Mouse (Mus musculus) midbrain, embryonic 13.5 days (tissue): ENCODE measurements around the gene 9930021J03Rik. TPM values are rescaled to one million over a fixed set of nuclear protein-coding genes. Genes with fewer than 3 reads are reported as not detected.

ENCODE experiments used
- ATAC-seq: fragments of 200-750 bp; cut with Nextera tagmentation; 2 replicates; pipeline ENCODE4 v1.8.0; 2017; ENCODE audit warnings: mild to moderate bottlenecking, moderate TSS enrichment, moderate library complexity
- H3K27ac ChIP-seq: fragments of 300-500 bp; sonication (generic); 2 replicates; pipeline ENCODE4 v1.5.1; 2015; ENCODE audit warnings: inconsistent platforms, mild to moderate bottlenecking, moderate library complexity
- H3K27me3 ChIP-seq: fragments of 300-500 bp; sonication (generic); 2 replicates; pipeline ENCODE4 v1.6.1; 2015; ENCODE audit warnings: mild to moderate bottlenecking, inconsistent platforms
- H3K36me3 ChIP-seq: fragments of 300-500 bp; sonication (generic); 2 replicates; pipeline ENCODE4 v1.6.1; 2015; ENCODE audit warnings: mild to moderate bottlenecking, inconsistent platforms
- H3K4me1 ChIP-seq: fragments of 300-500 bp; sonication (generic); replicated peaks from 2 replicates; pipeline ENCODE4 v1.6.1; 2015; ENCODE audit warnings: inconsistent platforms
- H3K4me2 ChIP-seq: fragments of 300-500 bp; sonication (generic); replicated peaks from 2 replicates; pipeline ENCODE4 v1.6.1; 2015; ENCODE audit warnings: moderate library complexity, mild to moderate bottlenecking, inconsistent platforms
- H3K4me3 ChIP-seq: fragments of 300-500 bp; sonication (generic); replicated peaks from 2 replicates; pipeline ENCODE4 v1.5.1; 2015; ENCODE audit warnings: mild to moderate bottlenecking, inconsistent platforms
- H3K9ac ChIP-seq: fragments of 300-500 bp; sonication (generic); replicated peaks from 2 replicates; pipeline ENCODE4 v1.6.1; 2015; ENCODE audit warnings: mild to moderate bottlenecking, inconsistent platforms
- H3K9me3 ChIP-seq: fragments of 300-500 bp; sonication (generic); 2 replicates; pipeline ENCODE4 v1.6.1; 2016; ENCODE audit warnings: mild to moderate bottlenecking, inconsistent platforms
- WGBS: fragments of 180-500 bp; shearing (Covaris S2); methylation state at CpG from one replicate; pipeline ENCODE4 v1.1.7; 2015; 5-methylcytosine and 5-hydroxymethylcytosine counted together
- polyA plus RNA-seq: library from polyadenylated mRNA; unstranded; fragments of >200 nt; fragmentation: Nextera tagmentation; extraction: Ambion mirVana; gene quantifications from 2 replicates; pipeline ENCODE4 v1.2.1, GENCODE M21; 2015

The 9930021J03Rik gene
- polyA plus RNA-seq, 1 experiment from 2014 or later = 7.6 TPM

- Histone ChIP-seq H3K36me3 (no peaks in the 10 kb centered on the region), H3K4me1 (no peaks in the 10 kb centered on the region), H3K9me3 (no peaks in the 10 kb centered on the region), H3K4me3 (no peak overlapping the region), H3K9ac (no peak overlapping the region), H3K4me2 (no peak overlapping the region), H3K27me3 (no peaks in the 10 kb centered on the region), H3K27ac (no peak overlapping the region)
- 79% methylated on average over 2 of the region's 2 CpGs for WGBS
- ATAC-seq = no peak
These were observed 25.1 kb upstream of the 9930021J03Rik start for GRCm38 (mm10) chr19:29830911-29831310.

DNA sequence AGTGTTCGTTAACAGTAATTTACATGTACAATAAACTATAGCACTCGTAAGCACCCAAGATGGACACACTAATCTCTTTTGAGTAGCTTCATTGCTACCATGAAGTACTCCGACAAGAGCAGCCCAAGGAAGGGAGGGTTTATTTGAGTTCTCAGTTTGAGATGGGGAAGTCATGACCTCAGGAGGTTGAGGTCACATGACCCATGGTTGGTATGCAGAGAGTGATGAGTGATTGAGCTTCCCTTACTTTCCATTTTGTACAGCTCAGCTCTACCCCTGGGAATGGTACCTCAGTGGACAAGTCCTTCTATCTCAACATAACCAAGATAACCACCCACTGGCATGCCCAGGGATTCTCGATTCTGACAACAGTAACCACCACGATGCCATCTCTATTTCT, 22.8 kb upstream of the 9930021J03Rik start:
- H3K9me3 ChIP-seq = no peaks in the 10 kb centered on the region
- H3K9ac ChIP-seq = no peak overlapping the region
- no peak overlapping the region for H3K4me2 ChIP-seq
- no peak overlapping the region for H3K27ac ChIP-seq
- ATAC-seq = no peak
- no peaks in the 10 kb centered on the region for H3K27me3 ChIP-seq
- H3K36me3 ChIP-seq = no peaks in the 10 kb centered on the region
- no peak overlapping the region for H3K4me3 ChIP-seq
- 86% methylated on average over 5 of the region's 5 CpGs for WGBS
- H3K4me1 ChIP-seq = no peaks in the 10 kb centered on the region

- Histone ChIP-seq H3K27me3 (no peaks in the 10 kb centered on the region), H3K36me3 (no peaks in the 10 kb centered on the region), H3K4me2 (no peak overlapping the region), H3K4me1 (no peaks in the 10 kb centered on the region), H3K4me3 (no peak overlapping the region), H3K27ac (no peak overlapping the region), H3K9me3 (no peaks in the 10 kb centered on the region), H3K9ac (no peak overlapping the region)
- peak; percentile 66; the same call in 1 of the 2 replicates for ATAC-seq
- WGBS = 85% methylated on average over 1 of the region's 1 CpGs
These were observed 20.9 kb upstream of the 9930021J03Rik start for GRCm38 (mm10) chr19:29826686-29827085.

DNA sequence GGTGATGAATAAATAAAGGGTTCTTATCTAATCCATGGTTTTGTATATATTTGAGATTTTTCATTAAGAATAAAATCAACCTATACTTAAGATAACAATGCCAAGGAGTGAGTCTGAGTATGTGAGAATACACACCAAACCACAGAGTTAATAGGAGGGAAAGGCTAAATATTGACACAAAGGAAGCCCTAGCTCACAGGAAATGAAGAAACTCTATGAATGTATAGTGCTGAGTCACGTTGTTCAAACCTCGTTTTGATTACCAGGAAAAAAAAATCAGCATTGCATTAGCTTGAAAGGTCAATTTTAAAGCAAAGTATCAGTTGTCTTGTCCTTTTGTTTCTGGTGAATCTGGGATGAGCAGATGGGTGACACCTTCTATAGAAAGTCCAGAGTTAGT, 19.2 kb upstream of the 9930021J03Rik start:
- no peaks in the 10 kb centered on the region for H3K27me3 ChIP-seq
- H3K4me2 ChIP-seq = no peak overlapping the region
- no peak for ATAC-seq
- H3K9me3 ChIP-seq = no peaks in the 10 kb centered on the region
- H3K36me3 ChIP-seq = no peaks in the 10 kb centered on the region
- H3K4me3 ChIP-seq = no peak overlapping the region
- no peaks in the 10 kb centered on the region for H3K4me1 ChIP-seq
- WGBS = 72% methylated on average over 2 of the region's 2 CpGs
- no peak overlapping the region for H3K27ac ChIP-seq
- H3K9ac ChIP-seq = no peak overlapping the region

- Histone ChIP-seq H3K4me2 (no peak overlapping the region), H3K4me3 (no peak overlapping the region), H3K9me3 (no peaks in the 10 kb centered on the region), H3K9ac (no peak overlapping the region), H3K27me3 (no peaks in the 10 kb centered on the region), H3K4me1 (no peaks in the 10 kb centered on the region), H3K27ac (no peak overlapping the region), H3K36me3 (no peaks in the 10 kb centered on the region)
- WGBS = 46% methylated on average over 6 of the region's 6 CpGs
- no peak for ATAC-seq
These were observed 18.4 kb upstream of the 9930021J03Rik start for GRCm38 (mm10) chr19:29824034-29824700.

DNA sequence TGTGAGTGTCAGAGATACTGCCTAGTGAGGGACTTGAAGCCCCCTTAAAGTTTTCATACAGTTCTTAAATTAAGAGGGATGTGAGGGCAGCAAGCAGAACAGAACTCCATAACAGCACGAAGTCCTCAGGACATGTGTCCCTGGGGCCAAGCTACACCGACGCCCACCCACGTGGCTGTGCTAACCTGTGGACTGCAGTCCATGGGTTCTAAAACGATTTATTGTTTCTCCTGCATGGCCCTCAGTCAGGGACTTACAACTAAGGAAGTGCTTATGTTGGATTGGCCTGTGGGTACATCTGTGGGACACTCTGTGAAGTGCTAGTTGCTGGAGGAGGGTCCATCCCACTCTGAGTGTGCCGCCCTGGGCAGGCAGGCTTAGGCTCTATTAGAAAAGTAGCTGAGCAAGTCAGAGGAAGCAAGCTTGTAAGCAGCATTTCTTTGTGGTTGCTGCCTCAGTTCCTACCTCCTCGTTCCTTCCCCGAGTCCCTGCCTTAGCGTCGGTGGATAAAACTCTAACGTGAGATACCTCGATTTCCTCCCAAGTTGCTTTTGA, 17.7 kb upstream of the 9930021J03Rik start:
- no peak overlapping the region for H3K27ac ChIP-seq
- ATAC-seq = no peak
- 69% methylated on average over 12 of the region's 12 CpGs for WGBS

GRCm38 (mm10) chr19:29820966-29821365, 15.2 kb upstream of the 9930021J03Rik start:
- H3K36me3 ChIP-seq = no peaks in the 10 kb centered on the region

More for the DNA sequence above, 17.7 kb upstream of the 9930021J03Rik start:
- no peak overlapping the region for H3K9ac ChIP-seq
- H3K27me3 ChIP-seq = no peaks in the 10 kb centered on the region
- no peaks in the 10 kb centered on the region for H3K36me3 ChIP-seq
- H3K9me3 ChIP-seq = no peaks in the 10 kb centered on the region
- H3K4me1 ChIP-seq = no peaks in the 10 kb centered on the region
- H3K4me3 ChIP-seq = no peak overlapping the region
- H3K4me2 ChIP-seq = no peak overlapping the region

DNA sequence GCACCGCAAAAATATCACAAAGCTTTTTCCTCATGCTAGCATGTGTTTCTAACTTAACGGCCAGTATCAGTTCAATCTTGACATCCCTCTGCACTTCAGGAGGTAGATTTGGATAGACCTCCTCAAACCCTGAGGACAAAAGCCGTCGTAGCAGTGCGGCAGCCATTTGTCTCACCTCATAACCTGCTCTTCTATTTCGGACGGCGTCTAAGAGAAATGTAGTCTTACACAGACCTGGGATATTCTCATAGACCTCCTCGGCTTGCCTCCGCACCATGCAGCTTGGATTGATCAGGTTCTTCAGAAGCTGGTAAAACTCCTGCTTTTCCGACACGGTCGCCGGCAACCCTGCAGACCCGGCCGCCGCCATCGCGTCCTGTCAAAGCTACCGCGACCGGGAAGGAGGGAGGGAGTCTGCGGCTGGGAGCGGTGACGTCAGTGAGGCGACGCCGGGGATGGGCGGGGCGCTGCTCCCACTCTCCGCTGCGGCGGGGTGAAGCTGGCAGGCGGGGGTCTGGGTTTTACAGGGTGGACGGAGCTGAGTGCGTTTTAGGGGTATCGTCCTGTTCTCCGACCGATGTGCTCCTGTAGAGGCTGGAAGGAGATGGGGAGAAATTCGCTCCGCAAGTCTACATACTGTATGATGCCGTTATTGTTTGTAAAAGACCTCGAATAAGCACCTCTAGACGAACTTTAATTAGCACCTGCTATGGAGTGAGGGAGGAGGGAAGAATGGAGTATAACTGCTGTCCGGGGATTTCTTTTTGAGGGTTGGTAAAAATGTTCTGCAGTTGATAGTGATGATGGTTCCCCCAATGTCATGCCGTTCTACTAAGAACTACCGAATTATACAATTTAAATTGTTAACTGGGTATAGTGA, 7.0 kb upstream of the 9930021J03Rik start, which contains the start of gene Ranbp6:
TSS of gene Ranbp6 (minus strand) at position 394 of the 880 bp plus-strand sequence.
- under 1% methylated on average over 47 of the region's 47 CpGs for WGBS
- ATAC-seq = peak; percentile 96
- H3K4me2 ChIP-seq = peak within 1 kb of the TSS; percentile 74
- H3K9ac ChIP-seq = peak within 1 kb of the TSS; percentile 78
- H3K27ac ChIP-seq = peak within 1 kb of the TSS; percentile 66; the same call in 1 of the 2 replicates
- 0 out of 2 replicates have a peak, but pooled peaks cover 2% of the 10 kb centered on the region for H3K27me3 ChIP-seq
- H3K4me3 ChIP-seq = peak within 1 kb of the TSS; percentile 69
- H3K4me1 ChIP-seq = peaks cover 38% of the 10 kb centered on the region
- H3K9me3 ChIP-seq = no peaks in the 10 kb centered on the region
- peaks cover 23% of the 10 kb centered on the region for H3K36me3 ChIP-seq

More at GRCm38 (mm10) chr19:29820966-29821365, 15.2 kb upstream of the 9930021J03Rik start:
- Histone ChIP-seq H3K27ac (no peak overlapping the region), H3K4me3 (no peak overlapping the region), H3K27me3 (no peaks in the 10 kb centered on the region), H3K4me2 (no peak overlapping the region), H3K4me1 (no peaks in the 10 kb centered on the region), H3K9ac (no peak overlapping the region), H3K9me3 (no peaks in the 10 kb centered on the region)
- ATAC-seq = no peak

GRCm38 (mm10) chr19:29810022-29810421, 4.2 kb upstream of the 9930021J03Rik start:
- Histone ChIP-seq H3K27ac (no peak overlapping the region), H3K27me3 (0 out of 2 replicates have a peak, but pooled peaks cover 2% of the 10 kb centered on the region), H3K36me3 (peaks cover 23% of the 10 kb centered on the region), H3K9me3 (no peaks in the 10 kb centered on the region), H3K9ac (no peak overlapping the region), H3K4me2 (no peak overlapping the region), H3K4me1 (peaks cover 42% of the 10 kb centered on the region), H3K4me3 (no peak overlapping the region)
- no peak for ATAC-seq
- WGBS = 94% methylated on average over 5 of the region's 5 CpGs

GRCm38 (mm10) chr19:29805101-29805916, 480 bp downstream of the 9930021J03Rik start:
- no peaks in the 10 kb centered on the region for H3K9me3 ChIP-seq
- peak overlapping the region; percentile 98 for H3K27ac ChIP-seq
- H3K27me3 ChIP-seq = no peaks in the 10 kb centered on the region
- ATAC-seq = peak; percentile 51
- H3K4me2 ChIP-seq = peak overlapping the region; percentile 98
- peaks cover 45% of the 10 kb centered on the region for H3K4me1 ChIP-seq
- H3K4me3 ChIP-seq = peak overlapping the region; percentile 96
- H3K36me3 ChIP-seq = peaks cover 13% of the 10 kb centered on the region
- peak overlapping the region; percentile 93 for H3K9ac ChIP-seq
- WGBS = under 1% methylated on average over 69 of the region's 72 CpGs

GRCm38 (mm10) chr19:29803946-29804345, 1.8 kb downstream of the 9930021J03Rik start:
- peak overlapping the region; percentile 98 for H3K4me2 ChIP-seq
- peaks cover 32% of the 10 kb centered on the region for H3K4me1 ChIP-seq
- H3K4me3 ChIP-seq = peak overlapping the region; percentile 96
- WGBS = 42% methylated on average over 3 of the region's 3 CpGs
- peaks cover under 1% of the 10 kb centered on the region for H3K36me3 ChIP-seq
- no peaks in the 10 kb centered on the region for H3K27me3 ChIP-seq
- ATAC-seq = no peak
- H3K9me3 ChIP-seq = no peaks in the 10 kb centered on the region
- no peak overlapping the region for H3K27ac ChIP-seq
- H3K9ac ChIP-seq = peak overlapping the region; percentile 11; the same call in 1 of the 2 replicates
